Mouse (Mus musculus): ENCODE results near the gene Slc1a2.

Slc1a2 gene

GRCm38 (mm10) chr2:102714320-102714719 lies 55.9 kb downstream of the Slc1a2 start:
- DNase-seq (ENCODE audit: low spot score): no peak

GRCm38 (mm10) chr2:102715754-102716153 lies 57.3 kb downstream of the Slc1a2 start:
- no peak for DNase-seq (ENCODE audit: low spot score)

- no peak for DNase-seq (ENCODE audit: low spot score)
Measured at GRCm38 (mm10) chr2:102721859-102722258, 63.4 kb downstream of the Slc1a2 start.

GRCm38 (mm10) chr2:102725054-102725453 lies 66.6 kb downstream of the Slc1a2 start:
- DNase-seq (ENCODE audit: low spot score): no peak

GRCm38 (mm10) chr2:102730386-102730785 lies 71.9 kb downstream of the Slc1a2 start:
- no peak for DNase-seq (ENCODE audit: low spot score)

- DNase-seq (ENCODE audit: low spot score): no peak
Measured at GRCm38 (mm10) chr2:102730788-102731187, 72.3 kb downstream of the Slc1a2 start.

GRCm38 (mm10) chr2:102733128-102733527 lies 74.7 kb downstream of the Slc1a2 start:
- no peak for DNase-seq (ENCODE audit: low spot score)

GRCm38 (mm10) chr2:102734055-102734454 lies 75.6 kb downstream of the Slc1a2 start:
- DNase-seq (ENCODE audit: low spot score): no peak

GRCm38 (mm10) chr2:102735031-102735430 lies 76.6 kb downstream of the Slc1a2 start:
- no peak for DNase-seq (ENCODE audit: low spot score)

GRCm38 (mm10) chr2:102735811-102736210 lies 77.4 kb downstream of the Slc1a2 start:
- DNase-seq (ENCODE audit: low spot score): no peak

- no peak for DNase-seq (ENCODE audit: low spot score)
Measured at GRCm38 (mm10) chr2:102736490-102736889, 78.0 kb downstream of the Slc1a2 start.

GRCm38 (mm10) chr2:102738852-102739251 lies 80.4 kb downstream of the Slc1a2 start:
- DNase-seq (ENCODE audit: low spot score): no peak

- no peak for DNase-seq (ENCODE audit: low spot score)
Measured at GRCm38 (mm10) chr2:102742685-102743084, 84.2 kb downstream of the Slc1a2 start.

- no peak for DNase-seq (ENCODE audit: low spot score)
Measured at GRCm38 (mm10) chr2:102743918-102744696, 85.6 kb downstream of the Slc1a2 start.

- no peak for DNase-seq (ENCODE audit: low spot score)
Measured at GRCm38 (mm10) chr2:102745259-102745906, 86.9 kb downstream of the Slc1a2 start.

GRCm38 (mm10) chr2:102747758-102748157 lies 89.3 kb downstream of the Slc1a2 start:
- DNase-seq (ENCODE audit: low spot score): no peak

GRCm38 (mm10) chr2:102749926-102750325 lies 91.5 kb downstream of the Slc1a2 start:
- DNase-seq (ENCODE audit: low spot score): no peak

- DNase-seq (ENCODE audit: low spot score): no peak
Measured at GRCm38 (mm10) chr2:102751846-102752245, 93.4 kb downstream of the Slc1a2 start.

GRCm38 (mm10) chr2:102757241-102757860 lies 98.9 kb downstream of the Slc1a2 start:
- no peak for DNase-seq (ENCODE audit: low spot score)

- no peak for DNase-seq (ENCODE audit: low spot score)
Measured at GRCm38 (mm10) chr2:102759479-102759878, 101.0 kb downstream of the Slc1a2 start.

- DNase-seq (ENCODE audit: low spot score): no peak
Measured at GRCm38 (mm10) chr2:102760284-102761072, 102.0 kb downstream of the Slc1a2 start.

GRCm38 (mm10) chr2:102763176-102763575 lies 104.7 kb downstream of the Slc1a2 start:
- no peak for DNase-seq (ENCODE audit: low spot score)

Measured in urinary bladder, postnatal 10 days (tissue).